Mouse (Mus musculus): ENCODE results near the gene Pde8b. TPM values are rescaled to one million over a fixed set of nuclear protein-coding genes. Genes with fewer than 3 reads are reported as not detected.
"Not testable (repeated sequence)": the region's sequence is repeated elsewhere in the genome, so short reads cannot be mapped to it uniquely, and the experiment has no call there.

Pde8b gene
- polyA plus RNA-seq, 1 experiment: 0.88 TPM

- WGBS: 3% methylated on average over 86 of the region's 96 CpGs
- peak; percentile 1 for DNase-seq
- Histone ChIP-seq H3K27ac (ENCODE audit: control insufficient read depth, insufficient read depth, low read length) (no peak overlapping the region), H3K4me1 (replicated peaks; ENCODE audit: control insufficient read depth, insufficient read depth, low read length) (no peaks in the 10 kb centered on the region), H3K27me3 (ENCODE audit: control insufficient read depth, insufficient read depth, low read length) (peaks cover 3% of the 10 kb centered on the region; the same call in 1 of the 2 replicates), H3K36me3 (ENCODE audit: control insufficient read depth, insufficient read depth, low read length) (no peaks in the 10 kb centered on the region), H3K4me3 (ENCODE audit: control insufficient read depth, insufficient read depth, low read length) (no peak overlapping the region)
- TF ChIP-seq POLR2A (IDR thresholded peaks at IDR 0.05; ENCODE audit: control insufficient read depth, extremely low read depth, insufficient read depth, low read length, poor library complexity) (no peak), CTCF (IDR thresholded peaks at IDR 0.05; ENCODE audit: borderline replicate concordance, control insufficient read depth, extremely low read depth, insufficient read depth, low read length, poor library complexity) (no peak)
Observed at GRCm38 (mm10) chr13:95222569-95223426, 27.3 kb downstream of the Pde8b start.

DNA sequence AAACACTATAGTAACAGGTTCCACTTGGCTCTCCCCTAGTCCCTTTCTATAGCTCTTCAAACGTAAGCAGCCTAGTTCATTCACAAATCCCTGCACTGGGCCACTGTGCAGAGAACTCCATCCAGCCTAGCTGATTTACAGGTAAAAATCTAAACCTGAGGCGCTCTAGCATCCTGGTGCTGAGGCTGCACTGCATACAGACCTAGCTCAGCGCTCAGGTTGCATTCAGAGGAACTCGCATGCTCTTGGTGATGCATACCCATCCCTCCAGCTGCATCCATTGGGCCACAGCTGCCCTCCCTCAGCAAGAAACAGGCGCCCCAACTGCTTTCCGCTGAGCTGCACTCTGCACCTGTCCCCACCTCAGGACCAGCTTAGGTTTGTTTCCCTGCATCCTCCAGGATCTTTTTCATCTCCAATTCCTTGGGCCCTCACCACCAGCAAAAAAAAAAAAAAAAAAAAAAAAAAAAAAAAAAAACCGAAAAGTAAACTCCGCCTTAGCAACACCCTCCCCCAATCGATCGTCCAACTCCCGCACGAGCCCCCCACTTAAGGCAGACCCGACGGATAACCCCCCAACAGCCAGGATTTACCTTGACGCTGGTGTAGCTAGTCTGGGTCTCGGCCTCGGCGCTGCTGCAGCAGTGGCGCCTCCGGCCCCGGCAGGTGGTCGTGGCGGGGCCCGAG, 28.1 kb downstream of the Pde8b start:
- WGBS: 14% methylated on average over 24 of the region's 24 CpGs
- no peak overlapping the region; the same call in 1 of the 2 replicates for H3K27ac ChIP-seq (ENCODE audit: control insufficient read depth, insufficient read depth, low read length)
- DNase-seq: no peak
- H3K4me3 ChIP-seq (ENCODE audit: control insufficient read depth, insufficient read depth, low read length): no peak overlapping the region
- H3K36me3 ChIP-seq (ENCODE audit: control insufficient read depth, insufficient read depth, low read length): no peaks in the 10 kb centered on the region
- peaks cover 3% of the 10 kb centered on the region; the same call in 1 of the 2 replicates for H3K27me3 ChIP-seq (ENCODE audit: control insufficient read depth, insufficient read depth, low read length)
- no peaks in the 10 kb centered on the region for H3K4me1 ChIP-seq (replicated peaks; ENCODE audit: control insufficient read depth, insufficient read depth, low read length)
- TF ChIP-seq POLR2A (IDR thresholded peaks at IDR 0.05; ENCODE audit: control insufficient read depth, extremely low read depth, insufficient read depth, low read length, poor library complexity): no peak
- no peak for TF ChIP-seq CTCF (IDR thresholded peaks at IDR 0.05; ENCODE audit: borderline replicate concordance, control insufficient read depth, extremely low read depth, insufficient read depth, low read length, poor library complexity)

GRCm38 (mm10) chr13:95215661-95216170, 34.4 kb downstream of the Pde8b start:
- not testable (repeated sequence) for H3K27ac ChIP-seq (ENCODE audit: control insufficient read depth, insufficient read depth, low read length); H3K4me1 ChIP-seq (replicated peaks; ENCODE audit: control insufficient read depth, insufficient read depth, low read length); H3K4me3 ChIP-seq (ENCODE audit: control insufficient read depth, insufficient read depth, low read length); DNase-seq; H3K36me3 ChIP-seq (ENCODE audit: control insufficient read depth, insufficient read depth, low read length); H3K27me3 ChIP-seq (ENCODE audit: control insufficient read depth, insufficient read depth, low read length)
- 70% methylated on average over 1 of the region's 1 CpGs for WGBS

GRCm38 (mm10) chr13:95212320-95212719, 37.8 kb downstream of the Pde8b start:
- no peak overlapping the region for H3K27ac ChIP-seq (ENCODE audit: control insufficient read depth, insufficient read depth, low read length)
- DNase-seq: no peak
- 87% methylated on average over 5 of the region's 5 CpGs for WGBS
- no peak for TF ChIP-seq POLR2A (IDR thresholded peaks at IDR 0.05; ENCODE audit: control insufficient read depth, extremely low read depth, insufficient read depth, low read length, poor library complexity)
- TF ChIP-seq CTCF (IDR thresholded peaks at IDR 0.05; ENCODE audit: borderline replicate concordance, control insufficient read depth, extremely low read depth, insufficient read depth, low read length, poor library complexity): no peak
- no peak overlapping the region for H3K4me3 ChIP-seq (ENCODE audit: control insufficient read depth, insufficient read depth, low read length)
- no peaks in the 10 kb centered on the region for H3K36me3 ChIP-seq (ENCODE audit: control insufficient read depth, insufficient read depth, low read length)
- H3K27me3 ChIP-seq (ENCODE audit: control insufficient read depth, insufficient read depth, low read length): no peaks in the 10 kb centered on the region
- no peaks in the 10 kb centered on the region for H3K4me1 ChIP-seq (replicated peaks; ENCODE audit: control insufficient read depth, insufficient read depth, low read length)

DNA sequence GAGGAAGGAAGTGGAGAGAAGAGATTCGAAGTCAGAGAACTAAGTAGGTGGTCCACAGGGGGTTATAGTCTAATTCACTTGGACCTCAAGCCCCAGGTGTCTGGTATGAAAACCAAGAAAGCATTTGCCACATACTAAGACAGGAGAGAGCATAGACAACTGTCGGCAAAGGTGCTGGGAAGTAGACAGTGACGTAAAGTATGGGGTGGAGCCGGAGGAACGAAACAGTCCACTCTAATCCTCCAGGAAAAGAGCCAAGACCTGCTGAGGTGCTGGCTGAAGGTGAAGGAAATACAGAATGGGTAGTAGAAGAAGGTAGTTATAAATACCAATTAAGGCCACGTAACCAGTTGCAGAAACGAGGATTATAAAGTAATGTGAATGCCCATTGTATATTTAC, 42.8 kb downstream of the Pde8b start:
- not testable (repeated sequence) for DNase-seq; H3K27me3 ChIP-seq (ENCODE audit: control insufficient read depth, insufficient read depth, low read length); H3K27ac ChIP-seq (ENCODE audit: control insufficient read depth, insufficient read depth, low read length); H3K4me1 ChIP-seq (replicated peaks; ENCODE audit: control insufficient read depth, insufficient read depth, low read length); H3K4me3 ChIP-seq (ENCODE audit: control insufficient read depth, insufficient read depth, low read length); H3K36me3 ChIP-seq (ENCODE audit: control insufficient read depth, insufficient read depth, low read length)
- WGBS: 82% methylated on average over 7 of the region's 7 CpGs

- Histone ChIP-seq H3K4me3 (ENCODE audit: control insufficient read depth, insufficient read depth, low read length) (no peak overlapping the region), H3K4me1 (replicated peaks; ENCODE audit: control insufficient read depth, insufficient read depth, low read length) (no peaks in the 10 kb centered on the region), H3K27me3 (ENCODE audit: control insufficient read depth, insufficient read depth, low read length) (no peaks in the 10 kb centered on the region), H3K27ac (ENCODE audit: control insufficient read depth, insufficient read depth, low read length) (no peak overlapping the region), H3K36me3 (ENCODE audit: control insufficient read depth, insufficient read depth, low read length) (no peaks in the 10 kb centered on the region)
- WGBS: 92% methylated on average over 3 of the region's 3 CpGs
- no peak for DNase-seq
- TF ChIP-seq CTCF (IDR thresholded peaks at IDR 0.05; ENCODE audit: borderline replicate concordance, control insufficient read depth, extremely low read depth, insufficient read depth, low read length, poor library complexity) (no peak), POLR2A (IDR thresholded peaks at IDR 0.05; ENCODE audit: control insufficient read depth, extremely low read depth, insufficient read depth, low read length, poor library complexity) (no peak)
Observed at GRCm38 (mm10) chr13:95202151-95202758, 47.9 kb downstream of the Pde8b start.
